Mouse (Mus musculus) megakaryocyte, embryonic 14.5 days (primary cell): ENCODE data around the gene Polg2.

Experiments used
- FLI1 ChIP-seq: IDR thresholded peaks from 2 replicates; pipeline ENCODE4 v1.6.1; 2012; ENCODE audit warnings: low read length, inconsistent platforms, mixed read lengths
- GATA1 ChIP-seq: IDR thresholded peaks from 3 replicates; pipeline ENCODE4 v1.6.1; 2012; ENCODE audit warnings: mixed read lengths, low read length, inconsistent platforms, borderline replicate concordance

GRCm38 (mm10) chr11:106822911-106823310 lies 43.6 kb upstream of the Polg2 start:
- TF ChIP-seq GATA1, result no peak
- TF ChIP-seq FLI1, result no peak
